Mouse (Mus musculus) liver, embryonic 14.5 days (tissue): ENCODE measurements around the gene Prkag1. TPM values are rescaled to one million over a fixed set of nuclear protein-coding genes. Genes with fewer than 3 reads are reported as not detected.

Source experiments
- ATAC-seq: fragments of 200-750 bp; cut with Nextera tagmentation; 2 replicates; pipeline ENCODE4 v1.8.0; 2017; ENCODE audit warnings: moderate number of reproducible peaks, mild to moderate bottlenecking, moderate library complexity; ENCODE audit not compliant: insufficient read depth
- DNase-seq, 3 experiments: peaks; one replicate each; pipeline ENCODE4 v3.0.0-alpha.2; 2012 to 2013; ENCODE audit warnings: low read depth in 3 of 3, low spot score in 3 of 3
- H3K27ac ChIP-seq: fragments of 300-500 bp; sonication (generic); 2 replicates; pipeline ENCODE4 v1.5.1; 2014; ENCODE audit warnings: moderate library complexity, mild to moderate bottlenecking, control low read depth, inconsistent platforms
- H3K27me3 ChIP-seq: fragments of 300-500 bp; sonication (generic); 2 replicates; pipeline ENCODE4 v1.6.1; 2014; ENCODE audit warnings: mild to moderate bottlenecking, low read length, moderate library complexity; ENCODE audit not compliant: control insufficient read depth, insufficient read depth
- H3K36me3 ChIP-seq: fragments of 300-500 bp; sonication (generic); replicated peaks from 2 replicates; pipeline ENCODE4 v1.6.1; 2014; ENCODE audit warnings: low read depth; ENCODE audit not compliant: control insufficient read depth, insufficient read depth
- H3K4me1 ChIP-seq, 2 experiments: fragments of 200-500 bp in 1 of 2; fragments of 300-500 bp in 1 of 2; sonication (generic) in 1 of 2; replicated peaks; 2 replicates each; pipeline ENCODE4 v1.6.1; 2012 to 2014; ENCODE audit warnings: antibody characterized with exemption in 1 of 2, inconsistent platforms in 1 of 2, low read length in 1 of 2; ENCODE audit not compliant: control insufficient read depth in 2 of 2, insufficient read depth in 2 of 2
- H3K4me2 ChIP-seq: fragments of 300-500 bp; sonication (generic); 2 replicates; pipeline ENCODE4 v1.6.1; 2014; ENCODE audit warnings: low read depth, mild to moderate bottlenecking, control low read depth, moderate library complexity
- H3K4me3 ChIP-seq, 2 experiments: fragments of 200-500 bp in 1 of 2; fragments of 300-500 bp in 1 of 2; sonication (generic) in 1 of 2; 2 replicates each; pipeline ENCODE4 v1.5.1; 2012 to 2014; ENCODE audit warnings: low read depth in 2 of 2, low read length in 2 of 2, mild to moderate bottlenecking in 2 of 2, control low read depth in 1 of 2, inconsistent platforms in 1 of 2, moderate library complexity in 1 of 2; ENCODE audit not compliant: insufficient read depth in 1 of 2
- H3K9ac ChIP-seq: fragments of 300-500 bp; sonication (generic); replicated peaks from 2 replicates; pipeline ENCODE4 v1.6.1; 2014; ENCODE audit warnings: mild to moderate bottlenecking, control low read depth, moderate library complexity
- H3K9me3 ChIP-seq: fragments of 300-500 bp; sonication (generic); 2 replicates; pipeline ENCODE4 v1.6.1; 2016; ENCODE audit warnings: low read length, mixed read lengths; ENCODE audit not compliant: control insufficient read depth
- CTCF ChIP-seq: IDR thresholded peaks from 2 replicates; pipeline ENCODE4 v1.5.1; 2016; ENCODE audit warnings: antibody characterized with exemption, low read depth, control low read depth
- EP300 ChIP-seq: IDR thresholded peaks from 2 replicates; pipeline ENCODE4 v1.6.1; 2016; ENCODE audit warnings: antibody characterized with exemption, low read depth
- WGBS: fragments of 180-500 bp; shearing (Covaris S2); extraction: QIAGEN DNeasy Blood & Tissue Kit; methylation state at CpG from one replicate; pipeline ENCODE4 v1.1.7; 2014; ENCODE audit not compliant: insufficient replicate concordance; 5-methylcytosine and 5-hydroxymethylcytosine counted together
- polyA plus RNA-seq, 2 experiments: library from polyadenylated mRNA; depleted of rRNA in 1 of 2; stranded (reverse) in 1 of 2; unstranded in 1 of 2; fragments of >200 nt; fragmentation: Nextera tagmentation in 1 of 2; extraction: Ambion mirVana in 1 of 2; gene quantifications; 2 replicates each; pipeline versions ENCODE4 v1.2.1 to v1.2.3; 2012 to 2014

The Prkag1 gene
- polyA plus RNA-seq, 2 experiments = 77.4 to 78.3 TPM

DNA sequence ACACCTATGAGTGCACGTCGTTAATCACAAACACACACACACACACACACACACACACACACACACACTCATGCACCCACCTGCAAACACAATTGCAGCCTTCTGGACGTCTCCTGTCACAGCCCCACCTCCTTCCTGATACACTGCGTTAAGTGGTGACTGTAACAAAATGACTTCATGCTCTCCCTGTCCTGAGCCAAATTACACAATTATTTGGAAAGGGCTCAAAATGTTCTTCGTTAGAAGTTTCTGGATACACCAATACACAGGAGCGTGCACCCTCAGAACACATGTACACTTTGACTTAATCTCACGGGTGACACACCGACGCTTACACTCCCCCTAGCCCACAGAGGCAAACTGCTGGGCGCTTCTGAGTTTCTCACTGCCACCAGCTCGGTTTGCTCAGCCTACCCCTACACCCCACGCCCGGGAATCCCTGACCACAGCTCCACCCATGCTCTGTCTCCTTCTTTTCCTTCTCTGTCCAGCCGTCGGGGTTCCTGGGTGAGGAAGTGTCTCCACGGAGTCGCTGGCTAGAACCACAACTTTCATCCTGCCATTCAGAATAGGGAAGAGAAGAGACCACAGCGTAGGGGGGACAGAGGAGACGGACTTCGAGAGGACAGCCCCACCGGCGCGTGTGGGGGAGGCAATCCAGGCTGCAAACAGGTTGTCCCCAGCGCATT lies 42.2 kb downstream of the Prkag1 start:
- Histone ChIP-seq H3K27ac (no peak overlapping the region), H3K4me2 (no peak overlapping the region), H3K4me1 (no peaks in the 10 kb centered on the region), H3K4me3 (no peak overlapping the region), H3K9me3 (no peaks in the 10 kb centered on the region), H3K36me3 (no peaks in the 10 kb centered on the region), H3K27me3 (peaks cover 74% of the 10 kb centered on the region), H3K9ac (no peak overlapping the region)
- no peak for TF ChIP-seq EP300
- TF ChIP-seq CTCF = no peak
- DNase-seq = no peak
- ATAC-seq = no peak
- WGBS = 11% methylated on average over 24 of the region's 24 CpGs

DNA sequence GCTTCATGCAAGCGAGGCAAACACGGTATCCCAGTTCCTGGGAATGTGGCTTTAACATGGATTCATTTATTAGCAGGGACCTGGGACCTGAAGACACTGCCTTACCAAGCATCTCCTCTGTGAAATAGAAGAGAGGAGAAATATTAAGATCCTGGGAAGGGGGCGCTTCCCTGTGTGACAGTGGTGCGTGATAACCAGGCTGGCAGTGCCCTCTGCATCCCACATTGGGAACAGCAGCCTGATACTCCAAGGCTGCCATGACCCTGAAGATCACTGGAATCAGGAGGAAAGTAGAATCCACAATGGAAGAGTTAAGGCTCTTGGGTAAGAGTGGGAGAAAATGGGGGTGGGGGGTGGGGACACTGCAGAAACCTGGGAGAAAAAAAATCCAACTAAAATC lies 43.4 kb downstream of the Prkag1 start:
- no peak overlapping the region for H3K4me2 ChIP-seq
- ATAC-seq = no peak
- no peaks in the 10 kb centered on the region for H3K4me1 ChIP-seq
- peaks cover 62% of the 10 kb centered on the region for H3K27me3 ChIP-seq
- TF ChIP-seq EP300 (no peak), CTCF (peak; percentile 39)
- H3K36me3 ChIP-seq = no peaks in the 10 kb centered on the region
- no peak overlapping the region for H3K4me3 ChIP-seq
- no peaks in the 10 kb centered on the region for H3K9me3 ChIP-seq
- DNase-seq = no peak
- H3K9ac ChIP-seq = no peak overlapping the region
- no peak overlapping the region for H3K27ac ChIP-seq
- WGBS = 21% methylated on average over 4 of the region's 4 CpGs

DNA sequence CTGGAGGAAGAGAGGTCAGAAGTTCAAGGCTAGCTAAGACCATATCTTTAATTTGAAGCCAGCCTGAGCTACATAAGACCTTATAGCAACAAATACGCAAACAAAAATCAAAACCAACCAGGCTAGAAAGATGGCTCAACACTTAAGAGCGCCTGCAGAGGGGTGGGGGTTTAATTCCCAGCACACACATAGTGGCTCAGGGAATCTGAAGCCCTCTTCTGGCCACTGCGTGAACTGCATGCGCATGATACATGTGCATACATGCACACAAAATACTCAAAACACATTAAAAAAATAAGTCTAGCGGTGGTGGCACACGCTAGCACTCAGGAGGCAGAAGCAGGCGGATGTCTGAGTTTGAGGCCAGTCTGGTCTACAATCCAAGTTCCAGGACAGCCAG lies 45.6 kb downstream of the Prkag1 start:
- ATAC-seq = no peak
- no peak overlapping the region for H3K9ac ChIP-seq
- no peaks in the 10 kb centered on the region for H3K4me1 ChIP-seq
- H3K9me3 ChIP-seq = no peaks in the 10 kb centered on the region
- H3K27me3 ChIP-seq = peaks cover 53% of the 10 kb centered on the region
- H3K4me2 ChIP-seq = no peak overlapping the region
- 24% methylated on average over 7 of the region's 7 CpGs for WGBS
- TF ChIP-seq EP300 (no peak), CTCF (peak; percentile 74)
- DNase-seq = no peak
- no peak overlapping the region for H3K4me3 ChIP-seq
- H3K36me3 ChIP-seq = no peaks in the 10 kb centered on the region
- H3K27ac ChIP-seq = no peak overlapping the region

DNA sequence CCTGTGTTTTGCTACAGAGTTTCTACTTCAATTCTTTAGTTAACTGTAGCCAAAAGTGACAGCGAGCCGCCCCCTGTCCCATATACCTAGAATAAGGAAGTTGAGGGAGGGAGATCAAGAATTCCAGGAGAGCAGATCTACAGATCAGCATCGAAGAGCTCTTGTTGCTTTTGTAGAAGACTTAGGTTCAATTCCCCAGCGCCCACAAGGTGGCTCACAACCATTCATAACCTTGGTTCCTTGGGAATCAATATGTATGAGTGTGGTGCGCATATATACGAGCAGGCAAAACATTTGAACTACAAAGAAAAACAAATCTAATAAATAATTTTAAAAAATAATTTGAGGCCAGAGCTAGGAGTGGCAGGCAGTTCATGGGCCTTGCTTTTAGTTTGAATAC lies 50.2 kb downstream of the Prkag1 start:
- ATAC-seq = no peak
- H3K36me3 ChIP-seq = no peaks in the 10 kb centered on the region
- no peak overlapping the region for H3K9ac ChIP-seq
- 20% methylated on average over 6 of the region's 6 CpGs for WGBS
- no peaks in the 10 kb centered on the region for H3K9me3 ChIP-seq
- H3K4me2 ChIP-seq = no peak overlapping the region
- no peak overlapping the region for H3K4me3 ChIP-seq
- peaks cover 59% of the 10 kb centered on the region for H3K27me3 ChIP-seq
- TF ChIP-seq CTCF (no peak), EP300 (no peak)
- no peaks in the 10 kb centered on the region for H3K4me1 ChIP-seq
- no peak for DNase-seq
- H3K27ac ChIP-seq = no peak overlapping the region

DNA sequence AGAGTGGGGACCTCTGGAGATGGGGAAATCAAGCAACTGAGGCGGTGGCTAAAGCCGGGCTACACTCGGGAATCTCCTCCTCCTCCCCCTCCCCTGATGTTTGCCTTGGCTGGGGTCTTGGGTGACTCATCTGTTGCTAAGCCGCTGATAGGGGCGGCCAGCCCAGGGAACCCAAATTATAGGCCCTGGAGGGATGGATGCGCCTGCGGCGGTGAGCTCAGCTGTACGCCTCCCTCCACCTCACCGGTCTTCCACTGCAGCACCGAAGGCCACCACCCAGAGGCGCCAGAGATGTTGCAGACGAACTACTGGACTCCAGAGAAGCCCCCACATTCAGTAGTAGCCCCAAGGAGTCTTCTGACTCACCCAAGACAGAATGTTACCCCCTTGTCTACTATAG lies 50.7 kb downstream of the Prkag1 start:
- no peak for ATAC-seq
- peaks cover 65% of the 10 kb centered on the region for H3K27me3 ChIP-seq
- TF ChIP-seq EP300 (no peak), CTCF (peak; percentile 26; the same call in 1 of the 2 replicates)
- no peak for DNase-seq
- H3K4me3 ChIP-seq = no peak overlapping the region
- WGBS = 6% methylated on average over 13 of the region's 13 CpGs
- H3K4me2 ChIP-seq = no peak overlapping the region
- no peak overlapping the region for H3K27ac ChIP-seq
- no peaks in the 10 kb centered on the region for H3K4me1 ChIP-seq
- H3K36me3 ChIP-seq = no peaks in the 10 kb centered on the region
- no peak overlapping the region for H3K9ac ChIP-seq
- no peaks in the 10 kb centered on the region for H3K9me3 ChIP-seq
